Mouse (Mus musculus): Measurements from ENCODE around the gene Slc25a17.

The Slc25a17 gene

DNA sequence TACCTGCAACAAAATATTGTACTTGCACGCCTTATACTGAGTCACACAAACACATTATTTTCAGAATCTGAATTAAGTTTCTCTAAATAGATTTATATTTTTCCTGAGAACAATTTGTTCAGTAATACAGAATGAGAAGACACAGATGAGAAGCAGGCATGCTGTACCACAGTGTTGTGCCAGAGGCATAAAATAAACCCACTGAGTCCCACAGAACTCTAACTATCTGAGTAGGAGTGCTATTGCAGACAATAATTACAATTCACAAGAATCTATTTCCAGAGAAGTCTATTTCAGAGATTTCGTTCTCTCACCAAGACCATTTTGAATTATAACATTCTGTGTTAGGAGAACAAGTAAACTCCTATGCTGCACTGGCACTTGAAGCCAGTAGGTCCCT, 13.1 kb downstream of the Slc25a17 start:
- Histone ChIP-seq H3K9me3 (ENCODE audit: low read length) (no peaks in the 10 kb centered on the region), H3K4me3 (replicated peaks; ENCODE audit: low read length) (no peak overlapping the region)
- no peak for TF ChIP-seq CTCF (conservative IDR thresholded peaks at IDR 0.05; ENCODE audit: low read length)
- TF ChIP-seq POU5F1 (IDR thresholded peaks at IDR 0.05; ENCODE audit: borderline replicate concordance, low read length), result no peak
- no peak for TF ChIP-seq NANOG (IDR thresholded peaks at IDR 0.05; ENCODE audit: borderline replicate concordance, low read length)

DNA sequence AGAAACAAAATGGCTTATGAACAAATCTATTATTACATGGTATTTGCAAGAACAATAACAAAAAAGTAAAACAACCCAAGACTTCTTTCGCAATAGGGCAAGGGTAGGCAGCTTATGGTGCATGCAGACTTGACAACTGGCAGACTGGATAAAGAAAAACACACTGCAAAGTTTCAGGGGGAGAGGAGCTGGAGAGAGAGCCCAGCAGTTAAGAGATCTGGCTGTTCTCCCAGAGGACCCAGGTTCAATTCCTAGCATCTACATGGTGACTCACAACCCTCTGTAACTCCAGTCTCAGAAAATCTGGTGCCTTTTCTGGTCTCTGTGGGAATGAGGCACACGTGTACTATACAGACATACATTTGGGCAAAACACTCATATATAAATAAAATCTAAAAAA, 19.2 kb downstream of the Slc25a17 start:
- H3K27me3 ChIP-seq (ENCODE audit: insufficient read depth, low read length), result no peaks in the 10 kb centered on the region
- TF ChIP-seq POU5F1 (IDR thresholded peaks at IDR 0.05; ENCODE audit: borderline replicate concordance, low read length), result no peak
- no peak for TF ChIP-seq CTCF (conservative IDR thresholded peaks at IDR 0.05; ENCODE audit: low read length)
- no peak for TF ChIP-seq NANOG (IDR thresholded peaks at IDR 0.05; ENCODE audit: borderline replicate concordance, low read length)
- H3K36me3 ChIP-seq (ENCODE audit: insufficient read depth, low read length), result peaks cover 74% of the 10 kb centered on the region
- no peaks in the 10 kb centered on the region for H3K9me3 ChIP-seq (ENCODE audit: low read length)
- no peak overlapping the region for H3K4me3 ChIP-seq (replicated peaks; ENCODE audit: low read length)
- no peaks in the 10 kb centered on the region for H3K4me1 ChIP-seq (replicated peaks; ENCODE audit: low read depth, low read length)

More for the DNA sequence above, 13.1 kb downstream of the Slc25a17 start:
- Histone ChIP-seq H3K27me3 (ENCODE audit: insufficient read depth, low read length) (no peaks in the 10 kb centered on the region), H3K36me3 (ENCODE audit: insufficient read depth, low read length) (peaks cover 51% of the 10 kb centered on the region), H3K4me1 (replicated peaks; ENCODE audit: low read depth, low read length) (no peaks in the 10 kb centered on the region)

DNA sequence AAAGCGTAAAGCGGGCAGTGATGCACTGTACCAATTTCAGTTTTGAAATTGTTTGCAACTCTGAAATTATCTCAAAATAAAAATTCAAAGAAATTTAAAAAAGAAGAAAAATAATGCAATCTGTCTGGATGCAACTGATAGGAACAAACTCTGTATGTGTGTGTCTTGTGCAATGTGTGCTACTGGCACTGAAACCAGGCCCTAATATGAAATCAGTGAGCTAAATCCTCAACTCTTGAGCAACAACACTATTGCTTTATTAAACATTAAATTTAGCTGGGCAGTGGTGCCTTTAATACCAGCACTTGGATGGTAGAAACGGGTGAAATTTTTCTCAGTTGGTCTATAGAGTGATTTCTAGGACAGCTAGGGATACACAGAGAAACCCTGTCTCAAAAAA, 21.5 kb downstream of the Slc25a17 start:
- H3K36me3 ChIP-seq (ENCODE audit: insufficient read depth, low read length), result peaks cover 83% of the 10 kb centered on the region
- H3K4me1 ChIP-seq (replicated peaks; ENCODE audit: low read depth, low read length), result peaks cover 6% of the 10 kb centered on the region; the same call in 1 of the 2 replicates
- no peaks in the 10 kb centered on the region for H3K27me3 ChIP-seq (ENCODE audit: insufficient read depth, low read length)
- no peak for TF ChIP-seq POU5F1 (IDR thresholded peaks at IDR 0.05; ENCODE audit: borderline replicate concordance, low read length)
- no peak for TF ChIP-seq NANOG (IDR thresholded peaks at IDR 0.05; ENCODE audit: borderline replicate concordance, low read length)
- TF ChIP-seq CTCF (conservative IDR thresholded peaks at IDR 0.05; ENCODE audit: low read length), result no peak
- H3K4me3 ChIP-seq (replicated peaks; ENCODE audit: low read length), result no peak overlapping the region
- H3K9me3 ChIP-seq (ENCODE audit: low read length), result no peaks in the 10 kb centered on the region

DNA sequence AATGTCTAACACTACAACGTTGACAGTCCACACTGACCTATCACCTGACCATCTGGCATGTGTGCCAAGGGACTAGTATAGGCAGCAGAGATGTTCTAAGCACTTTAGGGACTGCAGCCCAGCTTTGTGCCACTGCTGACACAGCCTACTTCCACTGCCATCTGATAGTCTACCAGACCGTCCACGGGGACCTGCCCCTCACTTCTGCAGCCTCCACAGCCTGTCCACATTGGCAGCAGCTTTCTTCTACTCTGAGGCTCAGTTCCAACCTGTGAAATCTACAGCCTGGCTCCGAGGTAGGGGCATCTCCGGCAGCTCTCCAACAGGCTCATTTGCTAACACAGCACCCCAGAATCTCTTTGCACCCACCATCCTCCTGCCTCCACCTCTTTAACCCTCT, 24.1 kb downstream of the Slc25a17 start:
- Histone ChIP-seq H3K27me3 (ENCODE audit: insufficient read depth, low read length) (no peaks in the 10 kb centered on the region), H3K4me3 (replicated peaks; ENCODE audit: low read length) (no peak overlapping the region), H3K36me3 (ENCODE audit: insufficient read depth, low read length) (peaks cover 85% of the 10 kb centered on the region), H3K4me1 (replicated peaks; ENCODE audit: low read depth, low read length) (peaks cover 17% of the 10 kb centered on the region), H3K9me3 (ENCODE audit: low read length) (no peaks in the 10 kb centered on the region)
- TF ChIP-seq CTCF (conservative IDR thresholded peaks at IDR 0.05; ENCODE audit: low read length) (no peak), POU5F1 (IDR thresholded peaks at IDR 0.05; ENCODE audit: borderline replicate concordance, low read length) (no peak), NANOG (IDR thresholded peaks at IDR 0.05; ENCODE audit: borderline replicate concordance, low read length) (no peak)

DNA sequence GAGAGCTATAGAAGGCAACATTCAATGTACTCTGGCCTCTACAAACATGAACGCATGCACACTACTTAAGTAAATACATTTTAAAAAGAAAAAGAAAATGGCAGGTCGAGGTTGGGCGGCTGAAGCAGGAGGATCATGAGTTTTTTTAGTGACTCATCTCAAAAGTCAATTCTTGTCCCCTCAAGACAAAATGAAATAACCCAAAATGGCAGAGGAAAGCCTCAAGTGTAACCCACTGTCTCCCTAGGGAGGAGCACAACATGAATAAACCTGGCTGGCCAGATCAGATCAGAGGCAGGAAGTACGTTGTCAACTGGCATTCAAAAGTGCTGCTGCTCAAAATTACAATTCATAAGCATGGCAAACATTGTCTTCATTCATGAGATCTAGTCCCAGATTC, 28.1 kb downstream of the Slc25a17 start:
- TF ChIP-seq CTCF (conservative IDR thresholded peaks at IDR 0.05; ENCODE audit: low read length) (no peak), POU5F1 (IDR thresholded peaks at IDR 0.05; ENCODE audit: borderline replicate concordance, low read length) (no peak), NANOG (IDR thresholded peaks at IDR 0.05; ENCODE audit: borderline replicate concordance, low read length) (no peak)
- Histone ChIP-seq H3K27me3 (ENCODE audit: insufficient read depth, low read length) (no peaks in the 10 kb centered on the region), H3K4me3 (replicated peaks; ENCODE audit: low read length) (no peak overlapping the region), H3K4me1 (replicated peaks; ENCODE audit: low read depth, low read length) (peaks cover 45% of the 10 kb centered on the region), H3K9me3 (ENCODE audit: low read length) (no peaks in the 10 kb centered on the region), H3K36me3 (ENCODE audit: insufficient read depth, low read length) (peaks cover 86% of the 10 kb centered on the region)

DNA sequence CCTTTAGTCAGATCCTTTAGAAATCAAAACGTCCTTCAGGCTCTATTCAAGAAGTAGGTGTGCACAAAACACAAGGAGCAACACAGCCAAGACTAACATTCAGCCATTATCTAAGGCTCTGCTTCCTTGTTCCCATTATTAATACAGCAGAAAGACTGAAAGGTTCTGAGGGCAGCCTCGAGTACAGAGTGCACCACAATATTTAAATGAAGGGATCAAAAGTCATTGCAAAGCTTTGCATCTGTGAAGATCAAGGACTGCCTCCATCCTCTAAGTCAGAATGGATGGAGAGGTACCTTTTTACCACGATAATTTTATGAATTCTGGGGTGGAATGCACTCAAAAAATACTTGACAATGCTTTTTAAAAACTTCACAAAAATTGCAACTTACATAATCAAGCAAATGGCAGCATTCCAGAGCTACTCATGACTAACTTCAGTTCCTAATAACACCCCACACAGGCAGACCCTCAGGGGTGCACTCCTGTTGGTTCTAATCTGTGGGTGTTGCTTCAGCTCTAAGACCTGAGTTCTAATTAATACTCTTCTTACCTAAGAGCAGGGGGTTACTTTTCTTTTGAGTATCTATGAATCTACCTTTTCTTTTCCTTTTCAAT, 29.7 kb downstream of the Slc25a17 start:
- TF ChIP-seq NANOG (IDR thresholded peaks at IDR 0.05; ENCODE audit: borderline replicate concordance, low read length) (no peak), CTCF (conservative IDR thresholded peaks at IDR 0.05; ENCODE audit: low read length) (no peak), POU5F1 (IDR thresholded peaks at IDR 0.05; ENCODE audit: borderline replicate concordance, low read length) (no peak)
- Histone ChIP-seq H3K4me3 (replicated peaks; ENCODE audit: low read length) (no peak overlapping the region), H3K36me3 (ENCODE audit: insufficient read depth, low read length) (peaks cover 87% of the 10 kb centered on the region), H3K9me3 (ENCODE audit: low read length) (no peaks in the 10 kb centered on the region), H3K4me1 (replicated peaks; ENCODE audit: low read depth, low read length) (peaks cover 45% of the 10 kb centered on the region), H3K27me3 (ENCODE audit: insufficient read depth, low read length) (no peaks in the 10 kb centered on the region)

DNA sequence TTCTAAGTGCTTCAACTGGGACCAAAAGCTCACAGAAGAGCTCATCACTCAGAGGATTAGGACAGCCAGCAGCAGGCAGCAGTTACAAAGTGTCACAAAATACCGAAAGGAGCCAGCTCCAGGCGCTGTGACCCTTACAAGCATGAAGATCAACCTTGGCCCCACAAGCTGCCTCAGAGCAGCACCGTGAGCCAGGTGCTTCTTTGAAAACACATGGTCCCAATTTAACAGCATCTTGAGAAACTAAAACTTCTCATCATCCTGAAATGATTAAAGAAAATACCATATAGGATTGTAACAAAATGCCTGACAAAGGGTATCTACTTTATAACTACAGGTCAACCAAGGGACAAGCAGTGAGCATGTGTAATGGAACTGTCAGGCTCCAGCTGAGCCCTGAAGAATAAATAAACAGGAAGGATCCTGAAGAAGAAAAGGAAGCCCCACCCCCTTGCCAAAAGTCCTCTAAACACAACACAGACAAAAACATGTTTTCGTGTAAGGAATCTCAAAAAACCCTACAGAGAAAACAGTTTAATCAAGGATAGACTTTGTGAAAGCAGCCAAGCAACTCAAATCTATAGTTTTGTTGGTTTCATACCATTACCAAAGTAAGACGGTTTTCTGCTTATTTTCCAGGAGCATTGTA, 30.8 kb downstream of the Slc25a17 start:
- peaks cover 87% of the 10 kb centered on the region for H3K36me3 ChIP-seq (ENCODE audit: insufficient read depth, low read length)
- no peak overlapping the region for H3K4me3 ChIP-seq (replicated peaks; ENCODE audit: low read length)
- H3K9me3 ChIP-seq (ENCODE audit: low read length), result no peaks in the 10 kb centered on the region
- H3K27me3 ChIP-seq (ENCODE audit: insufficient read depth, low read length), result no peaks in the 10 kb centered on the region
- H3K4me1 ChIP-seq (replicated peaks; ENCODE audit: low read depth, low read length), result peaks cover 41% of the 10 kb centered on the region
- TF ChIP-seq POU5F1 (IDR thresholded peaks at IDR 0.05; ENCODE audit: borderline replicate concordance, low read length) (no peak), NANOG (IDR thresholded peaks at IDR 0.05; ENCODE audit: borderline replicate concordance, low read length) (no peak), CTCF (conservative IDR thresholded peaks at IDR 0.05; ENCODE audit: low read length) (no peak)

DNA sequence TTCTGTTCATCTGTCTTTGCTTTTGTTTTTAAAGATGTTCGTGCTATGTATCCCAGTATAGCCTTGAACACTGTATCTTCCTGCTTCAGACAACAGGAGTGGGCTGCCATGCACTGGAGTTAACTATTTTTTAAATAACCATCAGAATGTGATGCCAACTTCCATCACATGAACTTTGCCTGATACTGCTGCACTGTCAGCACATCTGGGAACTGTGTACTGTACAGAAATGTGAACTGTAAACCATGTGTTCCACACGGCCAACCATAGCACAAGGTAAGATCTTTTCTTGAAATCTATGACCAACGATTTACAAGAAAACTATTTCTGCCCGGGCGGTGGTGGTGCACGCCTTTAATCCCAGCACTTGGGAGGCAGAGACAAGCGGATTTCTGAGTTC, 33.1 kb downstream of the Slc25a17 start:
- Histone ChIP-seq H3K4me3 (replicated peaks; ENCODE audit: low read length) (no peak overlapping the region), H3K36me3 (ENCODE audit: insufficient read depth, low read length) (peaks cover 86% of the 10 kb centered on the region), H3K27me3 (ENCODE audit: insufficient read depth, low read length) (no peaks in the 10 kb centered on the region), H3K4me1 (replicated peaks; ENCODE audit: low read depth, low read length) (peaks cover 37% of the 10 kb centered on the region), H3K9me3 (ENCODE audit: low read length) (no peaks in the 10 kb centered on the region)
- TF ChIP-seq POU5F1 (IDR thresholded peaks at IDR 0.05; ENCODE audit: borderline replicate concordance, low read length) (no peak), CTCF (conservative IDR thresholded peaks at IDR 0.05; ENCODE audit: low read length) (no peak)
